Mouse (Mus musculus) lung, postnatal 4 days (tissue): ENCODE results near the gene Uba52.

Experiments
- DNase-seq, 2 experiments: peaks; one replicate each; pipeline ENCODE4 v3.0.0; 2021

Gene Uba52

DNA sequence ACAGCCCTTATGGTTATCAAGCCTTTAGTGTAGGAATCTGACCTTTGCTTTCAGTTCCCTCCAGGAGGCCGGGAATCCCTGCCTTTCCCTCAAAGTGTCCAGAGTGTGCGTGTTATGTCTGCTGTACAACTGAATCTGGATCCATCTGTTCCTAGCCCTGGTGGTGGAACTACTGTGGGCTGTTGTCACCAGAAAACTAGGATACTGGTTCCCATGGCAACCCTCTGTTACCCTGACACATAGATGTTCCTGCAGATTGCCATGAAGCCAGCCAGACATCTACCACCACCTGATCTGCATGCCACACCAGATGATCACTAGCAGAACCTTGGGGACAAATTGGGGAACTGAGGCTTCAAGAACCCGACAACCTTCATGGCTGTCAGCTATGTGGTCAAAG is 28.7 kb downstream of the Uba52 start:
- DNase-seq = no peak

DNA sequence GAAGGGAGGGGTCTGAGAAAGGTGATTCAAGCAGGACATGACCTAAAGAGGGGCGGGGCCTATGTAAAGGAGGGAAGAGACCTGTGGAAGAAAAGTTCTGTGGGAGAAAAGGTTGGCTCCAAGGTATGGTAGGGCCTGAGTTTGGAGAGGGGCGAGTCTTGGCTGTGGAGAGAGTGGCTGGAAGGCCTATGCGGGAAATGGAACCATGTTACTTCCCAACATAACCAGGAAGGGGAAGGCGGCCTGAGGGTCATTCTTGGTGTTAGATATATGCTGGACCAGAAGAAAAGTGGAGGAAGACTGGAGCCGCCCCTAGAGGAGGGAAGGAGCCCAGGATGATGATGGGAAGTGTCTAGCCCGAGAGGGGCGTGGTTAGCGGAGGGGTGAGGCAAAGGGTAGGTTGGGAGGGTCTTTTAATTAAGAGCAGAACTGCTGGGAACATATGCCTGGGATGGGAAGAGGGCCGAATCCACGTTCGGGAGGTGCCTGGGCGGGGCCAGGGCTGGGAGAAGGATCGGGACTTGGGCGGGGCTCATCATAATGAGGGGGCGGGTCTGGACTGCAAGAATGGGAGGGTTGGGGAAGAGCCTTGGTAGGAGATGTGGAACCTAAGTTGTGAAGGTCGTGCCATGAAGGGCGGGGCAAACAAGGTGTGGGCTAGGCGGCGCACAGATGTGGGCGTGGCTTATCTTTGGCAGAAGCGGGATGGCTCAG is 33.2 kb downstream of the Uba52 start:
- peak in 1 of 2 experiments; percentile 54 for DNase-seq

DNA sequence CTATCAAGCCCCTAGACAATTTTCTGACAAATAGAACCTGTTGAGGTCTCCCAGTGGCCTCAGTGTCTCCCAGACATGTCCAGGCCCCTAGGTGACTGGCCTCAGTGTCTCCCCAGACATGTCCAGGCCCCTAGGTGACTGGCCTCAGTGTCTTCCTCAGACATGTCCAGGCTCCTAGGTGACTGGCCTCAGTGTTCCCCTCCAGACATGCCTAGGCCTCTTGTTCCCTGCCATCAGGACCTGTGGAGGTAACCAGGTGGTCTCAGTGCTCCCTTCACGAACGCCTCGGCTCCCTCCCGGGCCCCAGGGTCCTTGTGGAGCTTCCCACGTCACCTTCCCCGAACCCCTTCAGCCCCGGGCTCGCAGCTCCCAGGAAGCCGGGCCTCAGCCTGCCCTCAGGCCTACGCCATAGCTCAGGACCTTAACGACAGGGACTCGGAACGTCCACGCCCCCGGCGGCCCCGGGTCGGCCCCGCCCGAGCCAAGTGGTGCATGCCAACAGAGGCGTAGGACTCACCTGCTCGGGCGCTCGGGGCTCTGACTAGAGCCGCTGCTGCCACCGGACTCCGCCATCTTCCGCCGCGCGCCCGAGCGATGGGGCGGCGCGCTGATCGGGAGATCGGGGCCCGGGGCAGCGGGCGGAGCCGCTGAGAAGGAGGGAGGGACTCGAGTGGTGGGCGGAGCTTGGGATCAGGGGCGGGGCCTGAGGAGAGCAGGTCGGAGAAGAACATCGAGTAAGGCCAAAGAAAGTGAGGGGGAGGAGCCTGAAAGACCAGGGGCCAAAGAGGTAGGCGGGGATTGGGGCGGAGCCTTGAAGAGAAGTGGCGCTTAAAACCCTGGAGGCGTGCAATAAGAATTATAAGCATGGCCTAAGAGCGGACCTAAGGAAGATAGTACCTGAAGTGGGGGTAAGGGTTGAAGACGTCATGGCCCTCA is 34.0 kb downstream of the Uba52 start, which contains the start of gene Klhl26:
Gene Klhl26 (minus strand): TSS at position 636 of the 936 bp plus-strand sequence.
- DNase-seq = peak; percentile 97 to 99

DNA sequence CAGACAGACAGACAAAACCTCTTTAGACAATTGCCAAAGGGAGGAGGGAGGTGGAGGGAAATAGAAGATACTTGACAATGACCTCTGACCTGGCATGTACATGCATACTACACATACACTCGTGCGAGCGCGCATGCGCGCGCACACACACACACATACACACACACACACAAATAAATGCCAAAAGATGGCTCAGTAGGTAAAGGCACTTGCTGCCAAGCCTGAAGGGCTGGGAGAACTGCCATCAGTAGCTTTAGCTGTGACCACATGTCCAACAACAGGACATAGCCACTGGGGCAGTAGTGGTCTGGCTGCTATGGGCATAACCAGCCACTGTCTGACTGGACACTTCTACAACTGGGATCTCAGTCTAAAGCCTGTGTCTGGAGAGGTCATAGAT is 38.7 kb downstream of the Uba52 start:
- DNase-seq = no peak

DNA sequence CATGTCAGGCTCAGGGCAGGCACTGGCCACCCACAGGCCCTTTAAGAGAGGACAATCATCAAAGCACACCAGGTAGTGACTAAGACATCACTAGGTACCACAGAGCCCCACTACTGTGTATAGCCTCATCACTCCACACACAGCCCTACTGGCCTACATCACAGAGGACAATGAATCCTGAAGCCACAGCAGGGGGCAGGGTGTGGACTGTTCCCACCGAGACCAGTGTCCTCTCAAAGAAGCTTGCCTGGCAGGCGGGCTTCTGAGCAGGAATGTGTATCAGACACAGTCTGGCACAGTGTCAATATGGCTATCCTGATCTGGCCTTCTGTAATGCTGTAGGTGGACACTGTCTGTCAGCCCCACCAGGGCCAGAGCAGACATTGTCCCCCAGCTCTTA is 40.7 kb downstream of the Uba52 start:
- no peak for DNase-seq

DNA sequence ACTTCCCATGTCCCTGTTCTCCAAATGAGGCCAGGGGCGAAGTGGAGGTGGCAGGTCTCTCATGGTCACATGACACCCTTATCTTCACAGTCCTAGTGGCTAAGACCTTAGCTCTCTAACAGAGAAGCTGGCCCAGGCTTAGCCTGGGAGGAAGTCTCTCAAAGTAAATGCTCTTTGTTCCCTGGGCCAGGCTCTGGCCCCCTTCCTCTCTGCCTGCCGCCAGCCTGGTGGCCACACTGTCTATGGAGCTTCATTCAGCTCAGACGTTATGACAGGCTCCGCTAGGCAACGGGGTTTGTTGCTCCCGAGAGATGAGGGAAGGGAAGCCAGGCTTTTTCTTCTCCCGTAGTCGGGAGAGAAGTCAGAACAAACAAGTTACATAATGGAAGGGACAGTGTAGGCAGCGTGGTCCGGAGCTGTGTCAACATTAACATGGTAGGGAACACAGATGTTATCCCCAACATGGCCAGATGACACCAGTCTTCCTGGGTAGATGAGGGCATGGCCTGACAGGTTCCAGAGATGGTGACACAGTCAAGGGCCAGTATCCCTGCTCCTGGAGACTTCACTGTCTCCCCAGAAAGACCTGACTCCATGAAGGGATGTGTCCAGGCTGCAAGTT is 41.2 kb downstream of the Uba52 start:
- DNase-seq = no peak

DNA sequence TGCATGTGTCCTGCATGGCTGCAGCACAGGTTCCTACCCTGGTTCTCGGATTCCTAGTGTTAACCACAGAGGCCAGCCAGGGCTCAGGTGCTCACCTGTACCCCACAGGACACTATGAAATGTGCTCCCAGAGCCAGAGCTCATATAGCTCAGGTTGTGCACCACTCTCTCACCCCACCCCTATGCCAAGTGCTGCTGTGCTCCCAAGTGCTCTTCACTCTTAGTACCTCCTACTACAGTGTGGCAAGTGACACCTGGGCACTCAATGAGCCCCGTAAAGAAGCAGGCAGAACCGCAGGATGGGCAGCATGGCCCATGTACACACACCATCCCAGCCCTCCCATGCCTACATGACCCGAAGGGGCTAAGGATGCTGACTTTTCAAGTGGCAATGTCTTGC is 41.9 kb downstream of the Uba52 start:
- no peak for DNase-seq

DNA sequence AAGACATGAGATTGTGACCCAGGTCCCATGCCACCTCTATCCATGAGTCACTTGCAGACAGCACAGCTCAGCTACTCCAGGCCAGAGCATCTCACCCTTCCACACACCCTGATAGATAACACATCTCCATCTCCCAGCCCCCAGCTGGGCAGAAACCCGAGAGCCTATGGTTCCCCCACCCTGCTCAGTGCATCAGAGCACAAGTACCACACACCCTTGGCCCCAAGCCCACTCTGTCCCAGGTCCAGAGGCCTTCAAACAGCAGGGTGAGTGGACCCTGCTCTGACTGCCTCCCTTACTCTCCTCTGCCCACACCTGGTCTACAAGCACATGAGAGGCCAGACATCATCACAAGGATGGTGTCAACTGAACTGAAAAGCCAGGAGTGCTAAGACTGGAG is 42.7 kb downstream of the Uba52 start:
- no peak for DNase-seq

DNA sequence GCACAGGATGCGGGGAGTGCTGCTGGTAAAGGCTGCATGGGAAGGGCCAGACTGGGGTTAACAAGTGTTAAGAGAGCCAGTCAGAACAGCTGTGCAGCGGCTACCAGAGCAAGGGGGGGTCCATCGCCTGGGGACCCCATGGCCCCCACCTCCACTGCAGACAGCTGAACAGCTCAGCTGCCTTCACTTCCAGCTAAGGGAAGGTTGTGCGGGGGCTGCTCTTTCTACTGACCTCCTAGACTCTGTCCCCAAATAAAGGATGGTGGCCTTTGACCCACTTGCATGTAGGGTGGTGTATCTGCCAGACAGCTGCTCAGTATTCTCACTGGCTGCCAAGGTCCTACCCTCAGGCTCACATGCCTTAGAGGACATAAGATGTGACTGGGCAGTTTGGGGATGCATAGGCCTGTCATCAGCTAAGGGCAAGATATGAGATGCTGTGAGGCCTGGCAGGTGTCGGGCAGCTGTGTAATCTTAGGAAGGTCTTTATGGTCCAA is 43.3 kb downstream of the Uba52 start:
- no peak for DNase-seq

DNA sequence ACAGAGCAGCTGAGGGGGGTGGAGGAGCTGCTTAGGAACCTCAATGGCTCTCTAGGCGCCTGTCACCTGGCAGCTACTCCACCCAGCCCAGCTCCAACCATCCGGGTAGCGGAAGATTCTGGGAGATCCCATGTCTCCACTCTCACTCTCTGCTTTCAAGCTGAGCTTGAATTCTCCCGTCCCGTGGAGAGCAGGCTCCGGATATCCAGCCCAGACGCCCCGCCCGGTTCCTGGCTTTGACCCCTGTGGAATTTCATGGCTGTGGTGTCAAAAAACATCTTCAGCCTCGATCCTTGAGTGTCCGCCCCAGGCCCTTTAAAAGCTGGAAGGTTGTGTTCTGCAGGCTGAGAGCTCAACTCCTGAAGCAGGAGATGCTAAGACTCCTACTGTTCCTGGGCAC is 43.8 kb downstream of the Uba52 start:
- no peak for DNase-seq

DNA sequence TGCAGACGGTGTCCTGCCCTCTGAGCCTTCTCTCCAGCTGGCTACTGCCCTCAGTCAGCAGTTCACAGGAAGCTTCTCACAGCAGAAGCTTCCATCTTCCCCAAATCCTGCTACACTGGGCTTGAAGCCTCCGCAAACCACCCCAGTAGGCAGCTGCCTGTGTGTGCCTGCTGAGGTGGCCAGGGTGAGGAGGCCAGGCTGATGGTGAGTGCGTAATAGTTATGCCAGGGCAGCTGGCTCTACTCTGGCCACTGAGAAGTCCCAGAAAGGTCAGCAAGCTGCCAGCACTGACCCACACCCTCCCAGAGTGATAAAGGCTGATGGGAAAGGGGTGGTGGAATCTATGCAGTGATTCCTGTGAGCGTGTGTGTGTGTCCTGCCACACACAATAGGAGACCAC is 44.3 kb downstream of the Uba52 start:
- peak in 1 of 2 experiments; percentile 18 for DNase-seq

DNA sequence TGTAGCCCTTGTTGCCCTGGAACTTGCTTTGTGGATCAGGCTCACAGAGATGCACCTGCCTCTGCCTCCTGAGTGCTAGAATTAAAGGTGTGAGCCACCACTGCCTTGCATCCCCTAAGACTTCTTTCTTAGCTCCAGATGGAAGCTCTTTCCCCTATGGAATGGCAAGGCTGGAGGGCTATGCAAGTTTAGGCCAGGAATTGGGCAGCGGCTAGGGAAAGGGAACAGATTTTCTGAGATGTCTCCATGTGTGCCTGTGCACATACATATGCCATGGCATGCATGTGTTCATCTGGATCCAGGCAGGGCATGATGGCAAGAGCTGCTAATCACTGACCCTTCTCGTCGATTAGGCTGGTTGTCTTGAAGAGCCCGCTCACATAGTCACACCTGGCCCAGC is 44.9 kb downstream of the Uba52 start:
- DNase-seq = no peak

DNA sequence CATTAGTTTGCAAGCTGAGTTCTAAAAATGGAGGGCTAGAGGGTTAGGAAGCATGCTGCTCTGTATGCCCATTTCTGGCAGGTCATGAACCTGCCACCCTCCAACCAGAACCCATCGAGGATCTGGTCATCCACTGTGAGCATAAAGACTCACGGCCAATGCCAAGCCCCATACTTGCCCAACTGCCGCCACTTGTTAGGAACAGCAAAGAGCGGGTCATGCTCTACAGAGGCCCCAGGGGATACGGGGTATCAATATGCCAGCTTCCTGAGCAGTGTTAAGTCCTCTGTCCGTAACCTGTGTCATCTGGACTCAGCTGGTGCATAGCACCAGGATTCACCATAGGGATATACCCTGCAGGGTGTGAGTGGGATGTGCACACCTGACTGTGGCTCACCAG is 46.4 kb downstream of the Uba52 start:
- DNase-seq = no peak

DNA sequence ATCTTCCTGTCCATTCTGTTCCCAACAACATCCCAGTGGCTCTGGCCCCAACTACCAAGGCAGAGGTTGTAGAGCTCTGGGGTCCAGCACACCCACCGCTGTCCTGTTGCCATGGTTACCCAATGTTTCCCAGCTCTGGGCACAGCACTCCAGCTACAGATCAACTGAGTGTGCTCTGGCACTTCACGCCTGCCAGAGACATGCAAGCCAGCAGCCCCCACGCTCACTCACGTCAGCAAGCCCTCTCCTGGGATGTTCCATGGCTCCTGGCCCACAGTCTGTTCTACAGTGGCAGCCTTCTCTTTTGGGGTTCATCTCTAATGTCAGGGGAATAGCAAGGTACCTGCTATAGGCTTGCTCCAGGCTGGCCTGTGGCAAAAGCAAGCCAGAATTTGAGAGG is 47.3 kb downstream of the Uba52 start:
- DNase-seq = peak in 1 of 2 experiments; percentile 48

DNA sequence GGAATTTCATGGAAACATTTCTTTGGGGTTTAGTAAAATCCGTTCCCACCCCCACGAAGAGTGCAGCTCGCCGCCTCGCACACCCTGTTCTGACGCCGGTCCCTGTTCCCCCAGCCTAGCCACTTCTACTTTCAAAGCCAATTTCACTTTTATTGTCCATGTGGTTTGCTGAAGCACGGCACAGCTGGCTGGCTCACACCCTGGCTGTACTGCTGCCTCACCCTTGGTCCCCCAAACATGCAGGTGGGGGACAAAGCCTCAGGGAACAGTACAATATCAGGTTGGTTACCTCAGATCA is 48.1 kb downstream of the Uba52 start:
- DNase-seq = no peak

DNA sequence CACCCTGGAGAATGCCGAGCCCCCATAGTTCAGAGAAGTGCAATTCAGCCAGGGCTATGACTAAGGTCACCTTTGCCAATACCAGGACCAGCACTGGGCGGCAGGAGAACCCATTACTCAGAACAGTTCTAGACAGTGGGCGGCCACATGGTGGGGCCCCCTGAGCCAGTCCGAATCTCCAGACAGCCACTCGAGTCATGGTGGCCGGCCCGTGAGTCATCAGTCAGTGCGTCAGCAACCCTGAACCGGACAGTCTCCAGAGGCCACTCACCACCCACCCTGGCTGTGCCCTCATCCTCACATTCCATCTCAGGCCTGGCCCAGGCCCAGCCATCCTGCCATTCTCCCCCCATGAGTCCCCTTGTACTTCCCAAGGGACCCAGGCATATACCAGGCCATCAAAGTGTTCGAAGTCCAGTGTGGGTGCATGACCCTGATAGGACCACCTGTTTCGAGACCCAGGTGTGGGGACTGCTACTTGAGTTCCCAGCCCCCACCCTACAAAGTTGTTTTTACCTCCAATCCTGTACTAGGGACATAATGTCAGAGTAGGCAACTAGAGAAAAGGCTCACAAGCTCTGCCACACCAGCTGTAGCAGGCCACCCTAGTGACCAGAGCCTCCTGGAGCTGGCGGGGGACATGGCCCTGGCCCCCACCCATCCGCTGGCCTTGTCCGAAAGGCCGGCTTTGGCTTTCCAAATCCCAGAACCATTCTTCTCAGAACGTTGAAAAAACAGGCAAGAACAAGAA is 48.7 kb downstream of the Uba52 start:
- peak; percentile 28 to 46 for DNase-seq

DNA sequence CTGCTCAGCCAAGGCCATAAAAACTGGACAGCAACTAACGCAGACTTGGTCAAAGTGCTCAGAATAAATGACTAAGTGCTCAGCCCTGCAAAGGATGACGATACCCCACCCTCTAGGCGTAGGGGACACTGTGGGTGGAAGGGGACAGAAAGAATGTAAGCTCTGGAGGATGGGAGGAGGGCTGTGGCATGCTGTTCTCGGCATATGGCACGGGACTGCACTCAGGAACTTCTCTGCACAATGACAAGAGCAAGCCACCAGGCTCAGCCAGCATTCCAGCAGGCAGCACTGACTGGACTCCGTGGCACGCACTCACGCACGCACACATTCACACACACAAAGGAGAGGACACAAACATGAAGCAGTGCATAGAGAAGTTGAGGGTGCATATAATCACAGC is 50.0 kb downstream of the Uba52 start:
- DNase-seq = peak in 1 of 2 experiments; percentile 48

DNA sequence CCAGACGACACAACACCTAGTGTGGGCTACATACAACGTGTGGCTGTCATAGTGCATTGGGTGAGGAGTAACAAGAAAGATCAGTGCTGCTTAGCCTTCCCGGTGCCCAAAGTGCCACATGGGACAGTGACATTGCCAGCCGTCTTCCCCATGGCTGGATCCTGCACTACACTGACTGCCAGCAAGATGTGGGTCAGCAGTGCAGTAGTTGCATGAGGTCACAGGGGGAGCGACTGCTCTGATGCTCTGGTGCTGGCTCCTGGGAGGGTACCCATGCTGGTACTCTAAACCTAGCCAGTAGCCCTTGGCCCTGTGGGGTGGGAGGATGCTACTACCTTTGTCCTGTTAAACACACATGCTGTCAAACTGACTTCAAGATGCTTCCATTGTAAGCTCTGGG is 50.4 kb downstream of the Uba52 start:
- DNase-seq = no peak

DNA sequence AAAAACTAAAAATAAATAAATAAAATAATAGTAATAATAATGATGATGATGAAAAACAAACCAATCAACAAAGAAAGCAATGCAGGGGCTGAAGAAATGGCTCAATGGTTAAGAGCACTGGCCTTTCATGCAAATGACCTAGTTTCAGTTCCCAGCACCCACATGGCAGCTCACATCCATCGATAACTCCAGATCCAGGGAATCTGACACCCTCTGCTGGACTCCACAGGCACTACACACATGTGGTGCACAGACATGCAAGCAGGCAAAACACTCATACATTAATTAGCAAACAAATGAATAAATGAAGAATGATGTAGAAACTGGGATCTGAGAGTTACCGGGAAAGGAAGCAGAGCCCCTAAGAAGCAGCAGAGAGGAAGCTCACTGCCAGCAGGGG is 51.0 kb downstream of the Uba52 start:
- DNase-seq = no peak

DNA sequence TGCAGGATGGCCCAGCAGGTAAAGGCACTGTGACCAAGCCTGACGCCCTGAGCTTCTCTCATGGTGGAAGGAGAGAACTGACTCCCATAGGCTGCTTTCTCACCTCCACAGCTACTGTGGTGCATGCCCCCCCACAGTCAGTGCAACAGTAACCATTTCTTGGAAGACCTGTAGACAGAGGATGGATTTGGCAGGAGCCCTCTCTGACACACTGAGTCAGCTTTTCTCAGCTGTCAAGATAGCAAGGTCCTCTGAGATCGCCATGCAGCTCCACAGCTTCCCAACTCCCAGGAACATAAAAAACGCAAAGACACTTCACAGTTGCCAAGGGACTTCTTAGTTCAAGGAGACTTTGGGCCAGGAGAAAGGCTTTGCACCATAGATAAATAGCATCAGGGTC is 52.1 kb downstream of the Uba52 start:
- no peak for DNase-seq
